Mouse (Mus musculus) CH12.LX (cell line): ENCODE data around the gene Rrm2. TPM values are rescaled to one million over a fixed set of nuclear protein-coding genes. Genes with fewer than 3 reads are reported as not detected.

Source experiments
- DNase-seq: peaks from one replicate; pipeline ENCODE4 v3.0.0-alpha.2; 2013; ENCODE audit errors: extremely low read depth
- H3K27ac ChIP-seq: 2 replicates; pipeline ENCODE4 v1.5.1; 2012; ENCODE audit warnings: low read depth, mild to moderate bottlenecking, control low read depth, moderate library complexity; ENCODE audit not compliant: insufficient read depth
- H3K27me3 ChIP-seq: replicated peaks from 2 replicates; pipeline ENCODE3; 2012; ENCODE audit warnings: inconsistent platforms
- H3K36me3 ChIP-seq, 2 experiments: replicated peaks in 1 of 2; 2 replicates each; pipeline versions ENCODE3 to v1.6.1; 2012; ENCODE audit warnings: inconsistent platforms in 1 of 2, low read length in 1 of 2, mild to moderate bottlenecking in 1 of 2, mixed read lengths in 1 of 2, moderate library complexity in 1 of 2; ENCODE audit not compliant: control insufficient read depth in 1 of 2, insufficient read depth in 1 of 2
- H3K4me1 ChIP-seq, 2 experiments: 2 replicates each; pipeline ENCODE4 v1.6.1; 2012; ENCODE audit warnings: inconsistent platforms in 1 of 2, moderate library complexity in 1 of 2; ENCODE audit not compliant: insufficient read depth in 2 of 2, control insufficient read depth in 1 of 2
- H3K4me2 ChIP-seq: 2 replicates; pipeline ENCODE4 v1.6.1; 2012; ENCODE audit warnings: low read depth, mild to moderate bottlenecking, control low read depth; ENCODE audit not compliant: poor library complexity, insufficient read depth, severe bottlenecking
- H3K4me3 ChIP-seq, 3 experiments: fragments of 150-350 bp in 1 of 3; sonication (generic) in 1 of 3; replicated peaks in 1 of 3; 2 replicates each; pipeline versions ENCODE3 to v1.5.1; 2011 to 2012; ENCODE audit warnings: low read depth in 2 of 3, low read length in 2 of 3, mild to moderate bottlenecking in 2 of 3, moderate library complexity in 2 of 3, control low read depth in 1 of 3, improper control_type of control experiment in 1 of 3, inconsistent platforms in 1 of 3, mixed read lengths in 1 of 3; ENCODE audit not compliant: poor library complexity in 1 of 3
- H3K79me2 ChIP-seq: replicated peaks from 2 replicates; pipeline ENCODE4 v1.6.1; 2012; ENCODE audit warnings: mild to moderate bottlenecking, moderate library complexity; ENCODE audit not compliant: control insufficient read depth, poor library complexity, insufficient read depth, severe bottlenecking; ENCODE audit errors: extremely low read depth
- H3K9ac ChIP-seq: 2 replicates; pipeline ENCODE4 v1.6.1; 2012; ENCODE audit warnings: low read depth, mild to moderate bottlenecking, control low read depth, moderate library complexity; ENCODE audit not compliant: insufficient read depth
- H3K9me3 ChIP-seq: replicated peaks from 2 replicates; pipeline ENCODE3; 2012; ENCODE audit warnings: low read length, inconsistent platforms, mixed read lengths
- CHD1 ChIP-seq: IDR thresholded peaks from 2 replicates; pipeline ENCODE4 v1.6.1; 2012; ENCODE audit warnings: low read depth, low read length, improper control_type of control experiment, inconsistent platforms
- E2F4 ChIP-seq: IDR thresholded peaks from 2 replicates; pipeline ENCODE4 v1.6.1; 2011; ENCODE audit warnings: low read depth, low read length, improper control_type of control experiment; ENCODE audit not compliant: insufficient replicate concordance
- ETS1 ChIP-seq: conservative IDR thresholded peaks from 2 replicates; pipeline ENCODE4 v1.6.1; 2012; ENCODE audit warnings: low read depth, mild to moderate bottlenecking, inconsistent platforms, low read length, improper control_type of control experiment, moderate library complexity
- HCFC1 ChIP-seq: IDR thresholded peaks from 2 replicates; pipeline ENCODE4 v1.6.1; 2012; ENCODE audit warnings: low read depth, mild to moderate bottlenecking, inconsistent platforms, low read length, improper control_type of control experiment
- IRF4 ChIP-seq: IDR thresholded peaks from 2 replicates; pipeline ENCODE4 v1.6.1; 2014; ENCODE audit warnings: low read depth, mild to moderate bottlenecking, inconsistent platforms, low read length, improper control_type of control experiment
- KAT2A ChIP-seq: IDR thresholded peaks from 2 replicates; pipeline ENCODE4 v1.6.1; 2012; ENCODE audit warnings: low read length, improper control_type of control experiment, inconsistent platforms; ENCODE audit not compliant: insufficient replicate concordance
- MAFK ChIP-seq: IDR thresholded peaks from 2 replicates; pipeline ENCODE4 v1.6.1; 2011; ENCODE audit warnings: low read length, improper control_type of control experiment; ENCODE audit not compliant: insufficient replicate concordance
- MAZ ChIP-seq: IDR thresholded peaks from 2 replicates; pipeline ENCODE4 v1.6.1; 2012; ENCODE audit warnings: low read depth, mild to moderate bottlenecking, inconsistent platforms, low read length, improper control_type of control experiment, moderate library complexity
- MXI1 ChIP-seq: IDR thresholded peaks from 2 replicates; pipeline ENCODE4 v1.6.1; 2011; ENCODE audit warnings: mild to moderate bottlenecking, low read depth, low read length, improper control_type of control experiment
- NELFE ChIP-seq: IDR thresholded peaks from 2 replicates; pipeline ENCODE4 v1.6.1; 2011; ENCODE audit warnings: low read depth, low read length, improper control_type of control experiment
- NRF1 ChIP-seq: IDR thresholded peaks from 2 replicates; pipeline ENCODE4 v1.6.1; 2014; ENCODE audit warnings: low read depth, mild to moderate bottlenecking, inconsistent platforms, low read length, improper control_type of control experiment, moderate library complexity
- PAX5 ChIP-seq: IDR thresholded peaks from 2 replicates; pipeline ENCODE4 v1.6.1; 2012; ENCODE audit warnings: low read length, inconsistent platforms, mixed read lengths
- POLR2AphosphoS2 ChIP-seq: IDR thresholded peaks from 2 replicates; pipeline ENCODE4 v1.6.1; 2011; ENCODE audit warnings: low read depth, low read length, improper control_type of control experiment
- RCOR1 ChIP-seq: conservative IDR thresholded peaks from 2 replicates; pipeline ENCODE4 v1.6.1; 2012; ENCODE audit warnings: low read depth, mild to moderate bottlenecking, inconsistent platforms, low read length, improper control_type of control experiment
- SIN3A ChIP-seq: IDR thresholded peaks from 2 replicates; pipeline ENCODE4 v1.6.1; 2012; ENCODE audit warnings: low read length, improper control_type of control experiment, inconsistent platforms
- SMC3 ChIP-seq: IDR thresholded peaks from 2 replicates; pipeline ENCODE4 v1.6.1; 2011; ENCODE audit warnings: low read depth, low read length, improper control_type of control experiment
- TBP ChIP-seq: conservative IDR thresholded peaks from 2 replicates; pipeline ENCODE4 v1.6.1; 2011; ENCODE audit warnings: low read depth, low read length, improper control_type of control experiment
- USF1 ChIP-seq: IDR thresholded peaks from 2 replicates; pipeline ENCODE4 v1.6.1; 2014; ENCODE audit warnings: low read depth, mild to moderate bottlenecking, inconsistent platforms, low read length, improper control_type of control experiment
- ZC3H11A ChIP-seq: IDR thresholded peaks from 2 replicates; pipeline ENCODE4 v1.6.1; 2012; ENCODE audit warnings: low read depth, mild to moderate bottlenecking, inconsistent platforms, low read length, improper control_type of control experiment
- ZKSCAN1 ChIP-seq: IDR thresholded peaks from 2 replicates; pipeline ENCODE4 v1.6.1; 2012; ENCODE audit warnings: low read depth, inconsistent platforms, low read length, improper control_type of control experiment, borderline replicate concordance
- ZMIZ1 ChIP-seq: IDR thresholded peaks from 2 replicates; pipeline ENCODE4 v1.6.1; 2012; ENCODE audit warnings: low read depth, mild to moderate bottlenecking, inconsistent platforms, low read length, improper control_type of control experiment
- ZNF384 ChIP-seq: IDR thresholded peaks from 2 replicates; pipeline ENCODE4 v1.6.1; 2012; ENCODE audit warnings: low read depth, low read length, improper control_type of control experiment, inconsistent platforms
- dilution Hi-C: fragments of 300-500 bp; cut with MboI; formaldehyde crosslinking; loops from 2 replicates; pipeline ENCODE4 v1.14.3; 2020; ENCODE audit warnings: low sequenced_read_pairs; ENCODE audit not compliant: extremely low pct_unique_long_range_greater_than_20kb, extremely low pct_ligation_motif_present
- in situ Hi-C: fragments of 300-500 bp; cut with MboI; formaldehyde crosslinking; loops from 3 replicates; pipeline ENCODE4 v1.14.3; 2019; ENCODE audit warnings: low sequenced_read_pairs, low pct_ligation_motif_present, low pct_unique_long_range_greater_than_20kb, mixed read lengths
- polyA plus RNA-seq: library from polyadenylated mRNA; unstranded; fragments of >175 nt; gene quantifications from 2 replicates; pipeline ENCODE4 v1.2.1, GENCODE M21; 2012; ENCODE audit warnings: low read depth; ENCODE audit not compliant: insufficient read length
- total RNA-seq, 2 experiments: library from RNA; depleted of rRNA; stranded (reverse); fragments of 300-350 nt in 1 of 2; fragments of >200 nt in 1 of 2; gene quantifications; 2 replicates each; pipeline ENCODE4 v1.2.3; 2012 to 2014

Rrm2 gene
- total and polyA plus RNA-seq, 3 experiments: 89.0 to 214 (median 180) TPM

GRCm38 (mm10) chr12:24703013-24703412 lies 5.0 kb upstream of the Rrm2 start:
- Histone ChIP-seq H3K27ac (no peak overlapping the region), H3K4me3 (no peak overlapping the region), H3K36me3 (peaks cover 0 to 18% of the 10 kb centered on the region in 2 experiments), H3K9ac (no peak overlapping the region), H3K27me3 (no peaks in the 10 kb centered on the region), H3K4me2 (no peak overlapping the region), H3K79me2 (peaks cover 8% of the 10 kb centered on the region), H3K4me1 (peaks cover 3 to 25% of the 10 kb centered on the region in 2 experiments; a peak in 3 of 4 replicates), H3K9me3 (no peaks in the 10 kb centered on the region)
- TF ChIP-seq NRF1 (no peak), SIN3A (no peak), ZKSCAN1 (no peak), PAX5 (no peak)
- in situ Hi-C loops (no loop called here), dilution Hi-C loops (no loop called here)
- no peak for DNase-seq

GRCm38 (mm10) chr12:24705502-24706263 lies 2.4 kb upstream of the Rrm2 start:
- in situ Hi-C loops (no loop called here), dilution Hi-C loops (no loop called here)
- peaks cover 21% of the 10 kb centered on the region for H3K79me2 ChIP-seq
- peak overlapping the region; percentile 85; the same call in 1 of the 2 replicates for H3K9ac ChIP-seq
- no peak overlapping the region for H3K4me2 ChIP-seq
- H3K27ac ChIP-seq: no peak overlapping the region
- TF ChIP-seq NELFE (no peak), ZMIZ1 (no peak)
- H3K9me3 ChIP-seq: no peaks in the 10 kb centered on the region
- peaks cover 5 to 31% of the 10 kb centered on the region in 2 experiments for H3K36me3 ChIP-seq
- peaks cover 6 to 29% of the 10 kb centered on the region in 2 experiments; a peak in 3 of 4 replicates for H3K4me1 ChIP-seq
- no peaks in the 10 kb centered on the region for H3K27me3 ChIP-seq
- no peak overlapping the region for H3K4me3 ChIP-seq
- no peak for DNase-seq

GRCm38 (mm10) chr12:24706764-24707479 lies 1.1 kb upstream of the Rrm2 start:
- Histone ChIP-seq H3K9ac (peak overlapping the region; percentile 85), H3K36me3 (peaks cover 14 to 43% of the 10 kb centered on the region in 2 experiments), H3K4me2 (peak overlapping the region; percentile 77), H3K79me2 (peaks cover 28% of the 10 kb centered on the region), H3K27me3 (no peaks in the 10 kb centered on the region), H3K4me3 (peak overlapping the region; percentile 72 to 86 (median 73)), H3K4me1 (peaks cover 6 to 37% of the 10 kb centered on the region in 2 experiments), H3K27ac (no peak overlapping the region; the same call in 1 of the 2 replicates), H3K9me3 (no peaks in the 10 kb centered on the region)
- in situ Hi-C loops (no loop called here), dilution Hi-C loops (no loop called here)
- DNase-seq: peak; percentile 81
- TF ChIP-seq USF1 (no peak), MXI1 (peak; percentile 63), POLR2AphosphoS2 (peak; percentile 62), HCFC1 (no peak; the same call in 1 of the 2 replicates), ZNF384 (no peak), ZMIZ1 (no peak; the same call in 1 of the 2 replicates), ZKSCAN1 (no peak), MAZ (no peak), TBP (peak; percentile 61; the same call in 1 of the 2 replicates), ZC3H11A (no peak), CHD1 (peak; percentile 68; the same call in 1 of the 2 replicates), IRF4 (peak; percentile 47; the same call in 1 of the 2 replicates), RCOR1 (no peak), ETS1 (no peak), E2F4 (peak; percentile 94), SMC3 (no peak), KAT2A (0 out of 2 replicates have a peak, but pooled peaks have one; percentile 44), MAFK (no peak)
